ENCODE assay signal across 8 mouse cellular contexts in genomic region chr1:172482518-172483360, GRCm38 (mm10). TPM values are rescaled to one million over a fixed set of nuclear protein-coding genes. Genes with fewer than 3 reads are reported as not detected.
DNase-seq lines count a peak whose midpoint lies in the region; ATAC-seq and TF ChIP-seq lines count a peak whose summit lies in the region.

No protein-coding gene starts in this region.

- H3K27ac ChIP-seq in ES-E14 (ENCODE audit: insufficient read depth, low read depth, low read length, poor library complexity, severe bottlenecking) = no peak overlapping the region; the same call in 1 of the 2 replicates
- H3K27ac ChIP-seq in hindbrain, embryonic 14.5 days = peak overlapping the region; percentile 51
- H3K27ac ChIP-seq in liver, embryonic 13.5 days = no peak overlapping the region
- H3K27ac ChIP-seq in stomach, postnatal 0 days (replicated peaks) = peak overlapping the region; percentile 88; the same call in 1 of the 2 replicates
- no peak overlapping the region for H3K27ac ChIP-seq in thymus, adult 2 months (ENCODE audit: control insufficient read depth, insufficient read depth, low read length)

- H3K36me3 ChIP-seq in C2C12 (ENCODE audit: control insufficient read depth, insufficient read depth) (no peaks in the 10 kb centered on the region), ES-E14 (ENCODE audit: control insufficient read depth, insufficient read depth, low read length, poor library complexity, severe bottlenecking) (peaks cover 8% of the 10 kb centered on the region; the same call in 1 of the 2 replicates)
- H3K36me3 ChIP-seq in hindbrain, embryonic 14.5 days (replicated peaks; ENCODE audit: control insufficient read depth, insufficient read depth) = no peaks in the 10 kb centered on the region
- no peaks in the 10 kb centered on the region for H3K36me3 ChIP-seq in liver, embryonic 13.5 days
- no peaks in the 10 kb centered on the region for H3K36me3 ChIP-seq in stomach, postnatal 0 days (ENCODE audit: control insufficient read depth, insufficient read depth, low read length)
- H3K36me3 ChIP-seq in thymus, adult 2 months (ENCODE audit: control insufficient read depth, insufficient read depth, low read length) = no peaks in the 10 kb centered on the region

- peak overlapping the region; percentile 45 for H3ac ChIP-seq in C2C12 (ENCODE audit: control insufficient read depth, insufficient read length, low read depth)

- H3K4me3 ChIP-seq in C2C12 (ENCODE audit: insufficient read depth, poor library complexity, severe bottlenecking) = peak overlapping the region; percentile 30
- H3K4me3 ChIP-seq in ES-E14 (ENCODE audit: insufficient read depth in 1 of 2, low read depth in 1 of 2, low read length in 2 of 2, poor library complexity in 1 of 2, severe bottlenecking in 1 of 2) = peak overlapping the region; percentile 62 to 88
- H3K4me3 ChIP-seq in hindbrain, embryonic 14.5 days (replicated peaks; ENCODE audit: low read length) = peak overlapping the region; percentile 68
- peak overlapping the region; percentile 48 for H3K4me3 ChIP-seq in liver, embryonic 13.5 days (replicated peaks)
- H3K4me3 ChIP-seq in stomach, postnatal 0 days (ENCODE audit: low read depth, low read length) = peak overlapping the region; percentile 58
- H3K4me3 ChIP-seq in thymus, adult 2 months (ENCODE audit: control insufficient read depth, insufficient read depth, low read length) = no peak overlapping the region

- no peaks in the 10 kb centered on the region for H3K79me2 ChIP-seq in C2C12 (ENCODE audit: control insufficient read depth, insufficient read depth)

- WGBS in hindbrain, embryonic 14.5 days = under 1% methylated on average over 12 of the region's 12 CpGs
- 16% methylated on average over 12 of the region's 12 CpGs for WGBS in liver, embryonic 13.5 days (ENCODE audit: insufficient replicate concordance)
- WGBS in stomach, postnatal 0 days = 13% methylated on average over 12 of the region's 12 CpGs
- WGBS in thymus, adult 2 months = 59% methylated on average over 12 of the region's 12 CpGs

- H3K9ac ChIP-seq in ES-E14 (ENCODE audit: insufficient read depth, low read depth, low read length, poor library complexity, severe bottlenecking) = peak overlapping the region; percentile 44; the same call in 1 of the 2 replicates
- H3K9ac ChIP-seq in hindbrain, embryonic 14.5 days = peak overlapping the region; percentile 70
- peak overlapping the region; percentile 4; the same call in 1 of the 2 replicates for H3K9ac ChIP-seq in liver, embryonic 13.5 days
- H3K9ac ChIP-seq in stomach, postnatal 0 days (ENCODE audit: low read length) = peak overlapping the region; percentile 51

- no peak for TF ChIP-seq CTCF in C2C12 (IDR thresholded peaks at IDR 0.05; ENCODE audit: control insufficient read depth, insufficient read depth, insufficient read length)
- TF ChIP-seq CTCF in stomach, postnatal 0 days (IDR thresholded peaks at IDR 0.05; ENCODE audit: low read depth) = no peak
- no peak for TF ChIP-seq CTCF in thymus, adult 2 months (IDR thresholded peaks at IDR 0.05; ENCODE audit: borderline replicate concordance, control insufficient read depth, extremely low read depth, insufficient read depth, low read length, poor library complexity)

- H3K27me3 ChIP-seq in C2C12 (ENCODE audit: control insufficient read depth, insufficient read depth, insufficient read length) = no peaks in the 10 kb centered on the region
- no peaks in the 10 kb centered on the region for H3K27me3 ChIP-seq in hindbrain, embryonic 14.5 days (ENCODE audit: control insufficient read depth, insufficient read depth, low read length)
- H3K27me3 ChIP-seq in liver, embryonic 13.5 days = peaks cover 61% of the 10 kb centered on the region
- no peaks in the 10 kb centered on the region for H3K27me3 ChIP-seq in stomach, postnatal 0 days (ENCODE audit: control insufficient read depth, insufficient read depth, low read length)
- H3K27me3 ChIP-seq in thymus, adult 2 months (ENCODE audit: control insufficient read depth, insufficient read depth, low read length) = no peaks in the 10 kb centered on the region

- peaks cover 1 to 2% of the 10 kb centered on the region in 2 experiments; a peak in 3 of 4 replicates for H3K4me1 ChIP-seq in ES-E14 (ENCODE audit: control insufficient read depth in 2 of 2, insufficient read depth in 2 of 2, low read length in 2 of 2, poor library complexity in 1 of 2)
- H3K4me1 ChIP-seq in hindbrain, embryonic 14.5 days (replicated peaks; ENCODE audit: control insufficient read depth, insufficient read depth, low read length) = peaks cover 48% of the 10 kb centered on the region
- peaks cover 16% of the 10 kb centered on the region for H3K4me1 ChIP-seq in liver, embryonic 13.5 days (replicated peaks)
- H3K4me1 ChIP-seq in stomach, postnatal 0 days (replicated peaks; ENCODE audit: control insufficient read depth, insufficient read depth) = peaks cover 7% of the 10 kb centered on the region; the same call in 1 of the 2 replicates
- peaks cover 11% of the 10 kb centered on the region for H3K4me1 ChIP-seq in thymus, adult 2 months (replicated peaks; ENCODE audit: control insufficient read depth, insufficient read depth, low read length)

- in situ Hi-C loops in ES-E14 (cut with MboI; ENCODE audit: low sequenced_read_pairs in 2 of 2, unreplicated experiment in 2 of 2) = no loop called here

- no peak for TF ChIP-seq EP300 in stomach, postnatal 0 days (optimal IDR thresholded peaks at IDR 0.05)

- TF ChIP-seq POLR2A in thymus, adult 2 months (IDR thresholded peaks at IDR 0.05; ENCODE audit: control insufficient read depth, extremely low read depth, insufficient read depth, low read length, poor library complexity) = no peak

- ATAC-seq in hindbrain, embryonic 14.5 days (ENCODE audit: low FRiP score) = peak; percentile 1; the same call in 1 of the 2 replicates
- ATAC-seq in liver, embryonic 13.5 days (ENCODE audit: low read depth) = peak; percentile 38; the same call in 1 of the 2 replicates
- ATAC-seq in stomach, postnatal 0 days (ENCODE audit: low FRiP score, low TSS enrichment) = no peak

- DNase-seq in ES-E14 (ENCODE audit: low read depth, low spot score) = no peak
- DNase-seq in hindbrain, embryonic 14.5 days (ENCODE audit: low spot score) = no peak
- no peak for DNase-seq in liver, embryonic 13.5 days
- no peak for DNase-seq in stomach, postnatal 0 days (ENCODE audit: low spot score)
- no peak for DNase-seq in thymus, adult 2 months
- DNase-seq in gastrocnemius, adult 18-20 months (ENCODE audit: low spot score) = no peak
- DNase-seq in left cerebral cortex, adult 11 months (ENCODE audit: low spot score) = no peak

- peak overlapping the region; percentile 77 for H3K4me2 ChIP-seq in hindbrain, embryonic 14.5 days (replicated peaks)
- peak overlapping the region; percentile 64 for H3K4me2 ChIP-seq in liver, embryonic 13.5 days
- H3K4me2 ChIP-seq in stomach, postnatal 0 days (replicated peaks; ENCODE audit: low read depth) = peak overlapping the region; percentile 85

- no peaks in the 10 kb centered on the region for H3K79me3 ChIP-seq in C2C12 (ENCODE audit: low read depth)

- no peaks in the 10 kb centered on the region for H3K9me3 ChIP-seq in ES-E14 (ENCODE audit: control insufficient read depth, insufficient read depth, low read depth, low read length)
- no peaks in the 10 kb centered on the region for H3K9me3 ChIP-seq in hindbrain, embryonic 14.5 days (ENCODE audit: control insufficient read depth, low read length)
- H3K9me3 ChIP-seq in liver, embryonic 13.5 days (replicated peaks) = no peaks in the 10 kb centered on the region
- no peaks in the 10 kb centered on the region for H3K9me3 ChIP-seq in stomach, postnatal 0 days (ENCODE audit: control insufficient read depth, low read length)

TF ChIP-seq in C2C12, 6 proteins besides CTCF, POLR2A, EP300 and RAD21 (continues in another document):
- TF ChIP-seq CEBPB (IDR thresholded peaks at IDR 0.05; ENCODE audit: low read depth) = no peak
- TF ChIP-seq FOSL1 (IDR thresholded peaks at IDR 0.05; ENCODE audit: insufficient read depth, low read length, poor library complexity, severe bottlenecking) = no peak

TF ChIP-seq in ES-E14, 5 proteins besides CTCF, POLR2A, EP300 and RAD21 (continues in another document):
- TF ChIP-seq CHD2 (IDR thresholded peaks at IDR 0.05; ENCODE audit: low read depth, low read length) = no peak

RNA-seq across cellular contexts. Expression of gene Igsf9, which starts 1.2 kb away (rescaled TPM):
- polyA plus RNA-seq in C2C12 (2012; fragmentation: generic; extraction: Trizol) = 4.1 TPM
- total RNA-seq in ES-E14 (2012; rRNA removed) = 45.6 and 80.3 TPM in 2 replicates
- 27.6 and 28.5 TPM in 2 replicates for polyA plus RNA-seq in hindbrain, embryonic 14.5 days (2014; fragmentation: Nextera tagmentation; extraction: Ambion mirVana)
- 1.6 and 2.5 TPM in 2 replicates for polyA plus RNA-seq in liver, embryonic 13.5 days (2015; fragmentation: Nextera tagmentation; extraction: Ambion mirVana)
- polyA plus RNA-seq in stomach, postnatal 0 days (2015; fragmentation: Nextera tagmentation; extraction: Ambion mirVana) = 16.7 and 19.9 TPM in 2 replicates
- polyA plus RNA-seq in thymus, adult 2 months (2012; rRNA removed) = 16.4 and 20.3 TPM in 2 replicates
- total RNA-seq in gastrocnemius, adult 18-20 months (2021) = under 1 TPM in 1 of 2 experiments, not detected in 1; 0.19 TPM

RNA-seq across cellular contexts. Expression of gene Slamf9, which starts 7.6 kb away (rescaled TPM):
- 0.19 TPM for polyA plus RNA-seq in C2C12 (2012; fragmentation: generic; extraction: Trizol)
- total RNA-seq in ES-E14 (2012; rRNA removed) = 1.6 and 2.7 TPM in 2 replicates
- polyA plus RNA-seq in hindbrain, embryonic 14.5 days (2014; fragmentation: Nextera tagmentation; extraction: Ambion mirVana) = 0.15 and 0.26 TPM in 2 replicates
- polyA plus RNA-seq in liver, embryonic 13.5 days (2015; fragmentation: Nextera tagmentation; extraction: Ambion mirVana) = 1.5 and 1.9 TPM in 2 replicates
- 1.8 TPM in 2 replicates for polyA plus RNA-seq in stomach, postnatal 0 days (2015; fragmentation: Nextera tagmentation; extraction: Ambion mirVana)
- polyA plus RNA-seq in thymus, adult 2 months (2012; rRNA removed) = 4.3 and 7.3 TPM in 2 replicates
- total RNA-seq in gastrocnemius, adult 18-20 months (2021) = under 1 TPM; 0.28 to 0.30 TPM

RNA-seq across cellular contexts. Expression of gene Tagln2, which starts 17.1 kb away (rescaled TPM):
- 771 TPM for polyA plus RNA-seq in C2C12 (2012; fragmentation: generic; extraction: Trizol)
- 112 and 131 TPM in 2 replicates for total RNA-seq in ES-E14 (2012; rRNA removed)
- 53.0 and 62.6 TPM in 2 replicates for polyA plus RNA-seq in hindbrain, embryonic 14.5 days (2014; fragmentation: Nextera tagmentation; extraction: Ambion mirVana)
- 127 and 145 TPM in 2 replicates for polyA plus RNA-seq in liver, embryonic 13.5 days (2015; fragmentation: Nextera tagmentation; extraction: Ambion mirVana)
- 564 and 594 TPM in 2 replicates for polyA plus RNA-seq in stomach, postnatal 0 days (2015; fragmentation: Nextera tagmentation; extraction: Ambion mirVana)
- polyA plus RNA-seq in thymus, adult 2 months (2012; rRNA removed) = 178 and 183 TPM in 2 replicates
- 10 to 100 TPM; 14.0 to 28.7 TPM for total RNA-seq in gastrocnemius, adult 18-20 months (2021)

RNA-seq across cellular contexts. Expression of gene Cfap45, which starts 37.9 kb away (rescaled TPM):
- polyA plus RNA-seq in C2C12 (2012; fragmentation: generic; extraction: Trizol) = not detected
- 0.67 and 1.2 TPM in 2 replicates for total RNA-seq in ES-E14 (2012; rRNA removed)
- 3.7 and 5.5 TPM in 2 replicates for polyA plus RNA-seq in hindbrain, embryonic 14.5 days (2014; fragmentation: Nextera tagmentation; extraction: Ambion mirVana)
- 0.17 and 0.44 TPM in 2 replicates for polyA plus RNA-seq in liver, embryonic 13.5 days (2015; fragmentation: Nextera tagmentation; extraction: Ambion mirVana)
- 4.6 and 5.4 TPM in 2 replicates for polyA plus RNA-seq in stomach, postnatal 0 days (2015; fragmentation: Nextera tagmentation; extraction: Ambion mirVana)
- polyA plus RNA-seq in thymus, adult 2 months (2012; rRNA removed) = 0.15 and 0.56 TPM in 2 replicates
- total RNA-seq in gastrocnemius, adult 18-20 months (2021) = under 1 TPM in 1 of 2 experiments, not detected in 1; 0.47 TPM

Comparison
In these comparisons a context has a peak if more than half of its experiments do, and no peak if none do; other contexts are left out.
1. H3K27ac ChIP-seq: peak in hindbrain, embryonic 14.5 days (single experiment) and stomach, postnatal 0 days (single experiment); none in ES-E14 (single experiment), liver, embryonic 13.5 days (single experiment) and thymus, adult 2 months (single experiment).
2. H3K9ac ChIP-seq: peak in every context shown above with its lines; median percentile 70 in hindbrain, embryonic 14.5 days; 51 in stomach, postnatal 0 days; 44 in ES-E14; 4 in liver, embryonic 13.5 days.
3. Peak in every context shown above with its lines, with median percentiles within 50 percentile points of each other: H3K4me2 ChIP-seq.